Mouse (Mus musculus) lung, postnatal 0 days (tissue): ENCODE results near the gene Man1a. TPM values are rescaled to one million over a fixed set of nuclear protein-coding genes. Genes with fewer than 3 reads are reported as not detected.

Experiments used
- ATAC-seq: fragments of 200-750 bp; cut with Nextera tagmentation; 2 replicates; pipeline ENCODE4 v1.8.0; 2017; ENCODE audit warnings: moderate library complexity
- DNase-seq: peaks from one replicate; pipeline ENCODE4 v3.0.0-alpha.2; 2016; ENCODE audit warnings: low spot score
- H3K27ac ChIP-seq: fragments of 300-500 bp; sonication (generic); 2 replicates; pipeline ENCODE4 v1.5.1; 2014; ENCODE audit warnings: antibody characterized with exemption, mild to moderate bottlenecking, low read length, mixed read lengths
- H3K27me3 ChIP-seq: fragments of 300-500 bp; sonication (generic); replicated peaks from 2 replicates; pipeline ENCODE4 v1.6.1; 2014; ENCODE audit warnings: low read length, mixed read lengths; ENCODE audit not compliant: insufficient read depth
- H3K36me3 ChIP-seq: fragments of 300-500 bp; sonication (generic); 2 replicates; pipeline ENCODE4 v1.6.1; 2014; ENCODE audit warnings: low read length, mixed read lengths; ENCODE audit not compliant: insufficient read depth
- H3K4me1 ChIP-seq: fragments of 300-500 bp; sonication (generic); 2 replicates; pipeline ENCODE4 v1.6.1; 2014; ENCODE audit warnings: antibody characterized with exemption, low read depth, low read length, mixed read lengths; ENCODE audit not compliant: insufficient read depth
- H3K4me2 ChIP-seq: fragments of 300-500 bp; sonication (generic); replicated peaks from 2 replicates; pipeline ENCODE4 v1.6.1; 2014; ENCODE audit warnings: low read depth, mild to moderate bottlenecking, low read length, moderate library complexity, mixed read lengths
- H3K4me3 ChIP-seq: fragments of 300-500 bp; sonication (generic); 2 replicates; pipeline ENCODE4 v1.5.1; 2014; ENCODE audit warnings: low read depth, low read length
- H3K9ac ChIP-seq: fragments of 300-500 bp; sonication (generic); replicated peaks from 2 replicates; pipeline ENCODE4 v1.6.1; 2014; ENCODE audit warnings: low read depth, mild to moderate bottlenecking
- H3K9me3 ChIP-seq: fragments of 300-500 bp; sonication (generic); 2 replicates; pipeline ENCODE4 v1.6.1; 2016; ENCODE audit warnings: low read length, mixed read lengths
- CTCF ChIP-seq: IDR thresholded peaks from 2 replicates; pipeline ENCODE4 v1.5.1; 2016; ENCODE audit warnings: antibody characterized with exemption, mild to moderate bottlenecking
- EP300 ChIP-seq: IDR thresholded peaks from 2 replicates; pipeline ENCODE4 v1.6.1; 2016; ENCODE audit warnings: antibody characterized with exemption, mild to moderate bottlenecking, control low read depth
- WGBS: fragments of 180-500 bp; shearing (Covaris S2); extraction: QIAGEN DNeasy Blood & Tissue Kit; methylation state at CpG from one replicate; pipeline ENCODE4 v1.1.7; 2014; 5-methylcytosine and 5-hydroxymethylcytosine counted together
- polyA plus RNA-seq: library from polyadenylated mRNA; unstranded; fragments of >200 nt; fragmentation: Nextera tagmentation; extraction: Ambion mirVana; gene quantifications from 2 replicates; pipeline ENCODE4 v1.2.1, GENCODE M21; 2015

The Man1a gene
- polyA plus RNA-seq, 1 experiment from 2014 or later, result 6.6 TPM

GRCm38 (mm10) chr10:53997301-53997700, 79.1 kb downstream of the Man1a start:
- DNase-seq (peak; percentile 34), ATAC-seq (peak; percentile 50; the same call in 1 of the 2 replicates)
- Histone ChIP-seq H3K4me3 (no peak overlapping the region), H3K36me3 (no peaks in the 10 kb centered on the region), H3K4me2 (no peak overlapping the region), H3K4me1 (no peaks in the 10 kb centered on the region), H3K27me3 (no peaks in the 10 kb centered on the region), H3K9ac (no peak overlapping the region), H3K9me3 (no peaks in the 10 kb centered on the region), H3K27ac (no peak overlapping the region)
- 84% methylated on average over 13 of the region's 13 CpGs for WGBS
- peak; percentile 60 for TF ChIP-seq EP300
- TF ChIP-seq CTCF, result no peak

- ATAC-seq, result no peak
- H3K27me3 ChIP-seq, result no peaks in the 10 kb centered on the region
- TF ChIP-seq EP300, result no peak
- no peak for TF ChIP-seq CTCF
- H3K27ac ChIP-seq, result no peak overlapping the region
- no peaks in the 10 kb centered on the region for H3K9me3 ChIP-seq
- no peaks in the 10 kb centered on the region for H3K36me3 ChIP-seq
- H3K9ac ChIP-seq, result no peak overlapping the region
- no peak overlapping the region for H3K4me2 ChIP-seq
- no peak for DNase-seq
- H3K4me1 ChIP-seq, result no peaks in the 10 kb centered on the region
- H3K4me3 ChIP-seq, result no peak overlapping the region
These were observed 80.2 kb downstream of the Man1a start for GRCm38 (mm10) chr10:53996216-53996615.

- no peak overlapping the region for H3K4me2 ChIP-seq
- ATAC-seq (no peak), DNase-seq (no peak)
- TF ChIP-seq EP300 (no peak), CTCF (no peak)
- no peaks in the 10 kb centered on the region for H3K27me3 ChIP-seq
- WGBS, result 100% methylated on average over 3 of the region's 3 CpGs
- no peak overlapping the region for H3K9ac ChIP-seq
- no peak overlapping the region for H3K27ac ChIP-seq
- H3K36me3 ChIP-seq, result no peaks in the 10 kb centered on the region
- no peak overlapping the region for H3K4me3 ChIP-seq
- no peaks in the 10 kb centered on the region for H3K9me3 ChIP-seq
- no peaks in the 10 kb centered on the region for H3K4me1 ChIP-seq
These were observed 81.8 kb downstream of the Man1a start for GRCm38 (mm10) chr10:53994591-53994990.

GRCm38 (mm10) chr10:53990434-53990833, 86.0 kb downstream of the Man1a start:
- Histone ChIP-seq H3K9ac (no peak overlapping the region), H3K4me3 (no peak overlapping the region), H3K4me2 (no peak overlapping the region), H3K4me1 (no peaks in the 10 kb centered on the region), H3K27ac (no peak overlapping the region), H3K9me3 (no peaks in the 10 kb centered on the region), H3K36me3 (no peaks in the 10 kb centered on the region), H3K27me3 (no peaks in the 10 kb centered on the region)
- no peak for ATAC-seq
- TF ChIP-seq EP300 (no peak), CTCF (no peak)
- 36% methylated on average over 4 of the region's 4 CpGs for WGBS
- DNase-seq, result no peak

- Histone ChIP-seq H3K4me2 (no peak overlapping the region), H3K27me3 (no peaks in the 10 kb centered on the region), H3K4me1 (no peaks in the 10 kb centered on the region), H3K27ac (no peak overlapping the region), H3K9ac (no peak overlapping the region), H3K36me3 (no peaks in the 10 kb centered on the region), H3K4me3 (no peak overlapping the region), H3K9me3 (no peaks in the 10 kb centered on the region)
- no peak for ATAC-seq
- TF ChIP-seq EP300 (no peak), CTCF (no peak)
- WGBS, result 92% methylated on average over 5 of the region's 5 CpGs
- DNase-seq, result no peak
These were observed 91.5 kb downstream of the Man1a start for GRCm38 (mm10) chr10:53984894-53985293.

- no peaks in the 10 kb centered on the region for H3K36me3 ChIP-seq
- WGBS, result 55% methylated on average over 3 of the region's 3 CpGs
- H3K4me3 ChIP-seq, result no peak overlapping the region
- TF ChIP-seq CTCF (no peak), EP300 (no peak)
- H3K9ac ChIP-seq, result no peak overlapping the region
- DNase-seq (no peak), ATAC-seq (no peak)
- no peak overlapping the region for H3K4me2 ChIP-seq
- H3K9me3 ChIP-seq, result no peaks in the 10 kb centered on the region
- no peaks in the 10 kb centered on the region for H3K27me3 ChIP-seq
- H3K4me1 ChIP-seq, result no peaks in the 10 kb centered on the region
- no peak overlapping the region for H3K27ac ChIP-seq
These were observed 92.3 kb downstream of the Man1a start for GRCm38 (mm10) chr10:53984086-53984485.

- Histone ChIP-seq H3K27ac (no peak overlapping the region), H3K4me3 (no peak overlapping the region), H3K27me3 (no peaks in the 10 kb centered on the region), H3K9ac (no peak overlapping the region), H3K9me3 (no peaks in the 10 kb centered on the region), H3K4me2 (no peak overlapping the region), H3K36me3 (no peaks in the 10 kb centered on the region), H3K4me1 (no peaks in the 10 kb centered on the region)
- DNase-seq, result no peak
- WGBS, result 79% methylated on average over 1 of the region's 1 CpGs
- ATAC-seq, result no peak
- TF ChIP-seq CTCF (no peak), EP300 (no peak)
These were observed 97.8 kb downstream of the Man1a start for GRCm38 (mm10) chr10:53978647-53979046.
